Mouse (Mus musculus): ENCODE measurements around the gene Cfap45. TPM values are rescaled to one million over a fixed set of nuclear protein-coding genes. Genes with fewer than 3 reads are reported as not detected.

The Cfap45 gene
- polyA plus RNA-seq, 1 experiment from 2014 or later: 4.8 TPM

GRCm38 (mm10) chr1:172488831-172489230, 31.8 kb upstream of the Cfap45 start:
- 87% methylated on average over 7 of the region's 7 CpGs for WGBS
- no peak overlapping the region for H3K4me3 ChIP-seq (ENCODE audit: low read depth, low read length)
- DNase-seq (ENCODE audit: low spot score): no peak
- no peak overlapping the region for H3K4me2 ChIP-seq (replicated peaks; ENCODE audit: low read depth, low read length)
- H3K9me3 ChIP-seq (ENCODE audit: control insufficient read depth, low read length): no peaks in the 10 kb centered on the region
- H3K36me3 ChIP-seq (ENCODE audit: control insufficient read depth, insufficient read depth, low read length): 0 out of 2 replicates have a peak, but pooled peaks cover 5% of the 10 kb centered on the region
- no peaks in the 10 kb centered on the region for H3K27me3 ChIP-seq (ENCODE audit: control insufficient read depth, insufficient read depth, low read length)
- no peak for ATAC-seq (ENCODE audit: low FRiP score)
- no peak overlapping the region for H3K9ac ChIP-seq (ENCODE audit: low read depth, low read length)
- peaks cover 18% of the 10 kb centered on the region for H3K4me1 ChIP-seq (replicated peaks; ENCODE audit: control insufficient read depth, insufficient read depth, low read length)
- H3K27ac ChIP-seq (ENCODE audit: low read depth, low read length): no peak overlapping the region

GRCm38 (mm10) chr1:172489585-172490250, 30.9 kb upstream of the Cfap45 start:
- ATAC-seq (ENCODE audit: low FRiP score) (peak; percentile 30), DNase-seq (ENCODE audit: low spot score) (no peak)
- H3K27me3 ChIP-seq (ENCODE audit: control insufficient read depth, insufficient read depth, low read length): no peaks in the 10 kb centered on the region
- 0 out of 2 replicates have a peak, but pooled peaks cover 8% of the 10 kb centered on the region for H3K36me3 ChIP-seq (ENCODE audit: control insufficient read depth, insufficient read depth, low read length)
- H3K4me3 ChIP-seq (ENCODE audit: low read depth, low read length): no peak overlapping the region
- H3K27ac ChIP-seq (ENCODE audit: low read depth, low read length): no peak overlapping the region
- H3K9me3 ChIP-seq (ENCODE audit: control insufficient read depth, low read length): no peaks in the 10 kb centered on the region
- H3K4me2 ChIP-seq (replicated peaks; ENCODE audit: low read depth, low read length): no peak overlapping the region
- H3K9ac ChIP-seq (ENCODE audit: low read depth, low read length): no peak overlapping the region
- WGBS: 60% methylated on average over 12 of the region's 12 CpGs
- peaks cover 16% of the 10 kb centered on the region for H3K4me1 ChIP-seq (replicated peaks; ENCODE audit: control insufficient read depth, insufficient read depth, low read length)

- H3K9ac ChIP-seq (ENCODE audit: low read depth, low read length): no peak overlapping the region
- WGBS: 11% methylated on average over 10 of the region's 10 CpGs
- H3K9me3 ChIP-seq (ENCODE audit: control insufficient read depth, low read length): no peaks in the 10 kb centered on the region
- H3K27ac ChIP-seq (ENCODE audit: low read depth, low read length): no peak overlapping the region
- DNase-seq (ENCODE audit: low spot score) (peak; percentile 94), ATAC-seq (ENCODE audit: low FRiP score) (peak; percentile 37)
- no peak overlapping the region for H3K4me2 ChIP-seq (replicated peaks; ENCODE audit: low read depth, low read length)
- no peaks in the 10 kb centered on the region for H3K27me3 ChIP-seq (ENCODE audit: control insufficient read depth, insufficient read depth, low read length)
- H3K36me3 ChIP-seq (ENCODE audit: control insufficient read depth, insufficient read depth, low read length): peaks cover 8% of the 10 kb centered on the region; the same call in 1 of the 2 replicates
- no peak overlapping the region for H3K4me3 ChIP-seq (ENCODE audit: low read depth, low read length)
- peaks cover 16% of the 10 kb centered on the region for H3K4me1 ChIP-seq (replicated peaks; ENCODE audit: control insufficient read depth, insufficient read depth, low read length)
Observed at GRCm38 (mm10) chr1:172490261-172490661, 30.3 kb upstream of the Cfap45 start.

- DNase-seq (ENCODE audit: low spot score) (no peak), ATAC-seq (ENCODE audit: low FRiP score) (no peak)
- H3K9ac ChIP-seq (ENCODE audit: low read depth, low read length): no peak overlapping the region
- H3K9me3 ChIP-seq (ENCODE audit: control insufficient read depth, low read length): no peaks in the 10 kb centered on the region
- no peak overlapping the region for H3K27ac ChIP-seq (ENCODE audit: low read depth, low read length)
- H3K4me2 ChIP-seq (replicated peaks; ENCODE audit: low read depth, low read length): no peak overlapping the region
- 85% methylated on average over 8 of the region's 8 CpGs for WGBS
- H3K27me3 ChIP-seq (ENCODE audit: control insufficient read depth, insufficient read depth, low read length): no peaks in the 10 kb centered on the region; the same call in 1 of the 2 replicates
- H3K4me1 ChIP-seq (replicated peaks; ENCODE audit: control insufficient read depth, insufficient read depth, low read length): peaks cover under 1% of the 10 kb centered on the region; the same call in 1 of the 2 replicates
- H3K36me3 ChIP-seq (ENCODE audit: control insufficient read depth, insufficient read depth, low read length): peaks cover 17% of the 10 kb centered on the region; the same call in 1 of the 2 replicates
- H3K4me3 ChIP-seq (ENCODE audit: low read depth, low read length): no peak overlapping the region
Observed at GRCm38 (mm10) chr1:172492047-172492446, 28.6 kb upstream of the Cfap45 start.

- Histone ChIP-seq H3K4me2 (replicated peaks; ENCODE audit: low read depth, low read length) (no peak overlapping the region), H3K9me3 (ENCODE audit: control insufficient read depth, low read length) (no peaks in the 10 kb centered on the region), H3K27me3 (ENCODE audit: control insufficient read depth, insufficient read depth, low read length) (no peaks in the 10 kb centered on the region; the same call in 1 of the 2 replicates), H3K4me3 (ENCODE audit: low read depth, low read length) (no peak overlapping the region), H3K4me1 (replicated peaks; ENCODE audit: control insufficient read depth, insufficient read depth, low read length) (no peaks in the 10 kb centered on the region), H3K36me3 (ENCODE audit: control insufficient read depth, insufficient read depth, low read length) (peaks cover 20% of the 10 kb centered on the region; the same call in 1 of the 2 replicates), H3K27ac (ENCODE audit: low read depth, low read length) (no peak overlapping the region), H3K9ac (ENCODE audit: low read depth, low read length) (no peak overlapping the region)
- DNase-seq (ENCODE audit: low spot score) (no peak), ATAC-seq (ENCODE audit: low FRiP score) (no peak)
- WGBS: 71% methylated on average over 6 of the region's 6 CpGs
Observed at GRCm38 (mm10) chr1:172493516-172493915, 27.1 kb upstream of the Cfap45 start.

- Histone ChIP-seq H3K9ac (ENCODE audit: low read depth, low read length) (no peak overlapping the region), H3K4me2 (replicated peaks; ENCODE audit: low read depth, low read length) (no peak overlapping the region), H3K9me3 (ENCODE audit: control insufficient read depth, low read length) (no peaks in the 10 kb centered on the region), H3K27ac (ENCODE audit: low read depth, low read length) (no peak overlapping the region), H3K36me3 (ENCODE audit: control insufficient read depth, insufficient read depth, low read length) (peaks cover 20% of the 10 kb centered on the region; the same call in 1 of the 2 replicates), H3K27me3 (ENCODE audit: control insufficient read depth, insufficient read depth, low read length) (peaks cover 10% of the 10 kb centered on the region), H3K4me3 (ENCODE audit: low read depth, low read length) (no peak overlapping the region), H3K4me1 (replicated peaks; ENCODE audit: control insufficient read depth, insufficient read depth, low read length) (peaks cover 3% of the 10 kb centered on the region)
- ATAC-seq (ENCODE audit: low FRiP score) (no peak), DNase-seq (ENCODE audit: low spot score) (no peak)
- WGBS: 84% methylated on average over 17 of the region's 17 CpGs
Observed at GRCm38 (mm10) chr1:172496030-172496429, 24.6 kb upstream of the Cfap45 start.

GRCm38 (mm10) chr1:172497428-172497827, 23.2 kb upstream of the Cfap45 start:
- H3K9me3 ChIP-seq (ENCODE audit: control insufficient read depth, low read length): no peaks in the 10 kb centered on the region
- 86% methylated on average over 10 of the region's 10 CpGs for WGBS
- H3K27me3 ChIP-seq (ENCODE audit: control insufficient read depth, insufficient read depth, low read length): peaks cover 18% of the 10 kb centered on the region
- no peak overlapping the region for H3K4me2 ChIP-seq (replicated peaks; ENCODE audit: low read depth, low read length)
- no peak overlapping the region for H3K27ac ChIP-seq (ENCODE audit: low read depth, low read length)
- no peak for ATAC-seq (ENCODE audit: low FRiP score)
- no peak for DNase-seq (ENCODE audit: low spot score)
- H3K36me3 ChIP-seq (ENCODE audit: control insufficient read depth, insufficient read depth, low read length): peaks cover 14% of the 10 kb centered on the region; the same call in 1 of the 2 replicates
- H3K4me3 ChIP-seq (ENCODE audit: low read depth, low read length): no peak overlapping the region
- H3K9ac ChIP-seq (ENCODE audit: low read depth, low read length): no peak overlapping the region
- peaks cover 8% of the 10 kb centered on the region for H3K4me1 ChIP-seq (replicated peaks; ENCODE audit: control insufficient read depth, insufficient read depth, low read length)

GRCm38 (mm10) chr1:172499765-172500441, 20.7 kb upstream of the Cfap45 start, which contains the start of gene Tagln2:
Gene Tagln2 (plus strand): TSS chr1:172500047.
- peak within 1 kb of the TSS; percentile 24 for H3K4me3 ChIP-seq (ENCODE audit: low read depth, low read length)
- H3K4me1 ChIP-seq (replicated peaks; ENCODE audit: control insufficient read depth, insufficient read depth, low read length): peaks cover 13% of the 10 kb centered on the region
- peaks cover 12% of the 10 kb centered on the region; the same call in 1 of the 2 replicates for H3K36me3 ChIP-seq (ENCODE audit: control insufficient read depth, insufficient read depth, low read length)
- H3K9me3 ChIP-seq (ENCODE audit: control insufficient read depth, low read length): no peaks in the 10 kb centered on the region
- WGBS: 3% methylated on average over 30 of the region's 30 CpGs
- H3K4me2 ChIP-seq (replicated peaks; ENCODE audit: low read depth, low read length): peak within 1 kb of the TSS; percentile 64
- H3K9ac ChIP-seq (ENCODE audit: low read depth, low read length): peak within 1 kb of the TSS; percentile 50
- H3K27ac ChIP-seq (ENCODE audit: low read depth, low read length): no peak within 1 kb of the TSS
- peaks cover 18% of the 10 kb centered on the region for H3K27me3 ChIP-seq (ENCODE audit: control insufficient read depth, insufficient read depth, low read length)
- DNase-seq (ENCODE audit: low spot score) (peak; percentile 72), ATAC-seq (ENCODE audit: low FRiP score) (peak; percentile 46)
